ENCODE assay signal across 9 mouse cellular contexts in genomic region chr17:35187959-35188610, GRCm38 (mm10). TPM values are rescaled to one million over a fixed set of nuclear protein-coding genes. Genes with fewer than 3 reads are reported as not detected.
DNase-seq lines count a peak whose midpoint lies in the region; ATAC-seq and TF ChIP-seq lines count a peak whose summit lies in the region.
"Had no signal": no experiment of that assay in that cellular context is flagged by ENCODE, and none has a peak within 500 bp of the region (broad histone marks: within the 10 kb centered on the region; RNA-seq: fewer than 3 reads in every experiment).

Lst1 (minus strand) TSS chr17:35188439.

- DNase-seq in embryonic facial prominence, embryonic 10.5 days (ENCODE audit: low spot score), result no peak
- DNase-seq in lung, adult 2 months, result no peak
- DNase-seq in lung, postnatal 4 days, result no peak
- no peak for DNase-seq in cerebellum, adult 9-11 months

- 0 out of 2 replicates have a peak, but pooled peaks cover under 1% of the 10 kb centered on the region for H3K27me3 ChIP-seq in embryonic facial prominence, embryonic 13.5 days
- H3K27me3 ChIP-seq in embryonic facial prominence, embryonic 10.5 days (replicated peaks; ENCODE audit: low read depth, poor library complexity, severe bottlenecking), result no peaks in the 10 kb centered on the region
- H3K27me3 ChIP-seq: embryonic facial prominence, embryonic 12.5 days had no signal

- no peaks in the 10 kb centered on the region for H3K9me3 ChIP-seq in embryonic facial prominence, embryonic 13.5 days
- H3K9me3 ChIP-seq in embryonic facial prominence, embryonic 10.5 days, result no peaks in the 10 kb centered on the region
- H3K9me3 ChIP-seq: embryonic facial prominence, embryonic 12.5 days had no signal

- no peak for ATAC-seq in embryonic facial prominence, embryonic 13.5 days (ENCODE audit: insufficient number of reproducible peaks, insufficient read depth, low FRiP score, low TSS enrichment, low read depth)
- peak; percentile 47 for ATAC-seq in granulocyte monocyte progenitor cell, adult 5-6 weeks (replicated peaks; ENCODE audit: poor library complexity, severe bottlenecking)
- no peak for ATAC-seq in inflammation-experienced regulatory T-cells, adult 6 months

- H3K27ac ChIP-seq in embryonic facial prominence, embryonic 13.5 days, result peak within 1 kb of the TSS; percentile 7; the same call in 1 of the 2 replicates
- H3K27ac ChIP-seq in embryonic facial prominence, embryonic 10.5 days (replicated peaks), result no peak within 1 kb of the TSS; the same call in 1 of the 2 replicates
- peak within 1 kb of the TSS; percentile 96 for H3K27ac ChIP-seq in macrophage

- TF ChIP-seq POLR2A in lung, adult 2 months (IDR thresholded peaks at IDR 0.05; ENCODE audit: borderline replicate concordance, extremely low read depth, low read depth, low read length), result no peak

- H3K79me2 ChIP-seq in macrophage (ENCODE audit: inconsistent target), result peaks cover 30% of the 10 kb centered on the region

- WGBS in embryonic facial prominence, embryonic 13.5 days, result 76% methylated on average over 7 of the region's 7 CpGs
- 74% methylated on average over 7 of the region's 7 CpGs for WGBS in embryonic facial prominence, embryonic 10.5 days
- 71% methylated on average over 7 of the region's 7 CpGs for WGBS in lung, adult 2 months
- 8% methylated on average over 7 of the region's 7 CpGs for WGBS in macrophage (ENCODE audit: missing documents)

- peaks cover 9% of the 10 kb centered on the region for H3K4me1 ChIP-seq in embryonic facial prominence, embryonic 13.5 days
- peaks cover 25% of the 10 kb centered on the region for H3K4me1 ChIP-seq in embryonic facial prominence, embryonic 10.5 days
- peaks cover 2% of the 10 kb centered on the region; the same call in 1 of the 2 replicates for H3K4me1 ChIP-seq in lung, adult 2 months (ENCODE audit: control insufficient read depth, insufficient read depth, low read length)

- TF ChIP-seq CTCF in lung, adult 2 months (IDR thresholded peaks at IDR 0.05; ENCODE audit: insufficient read depth, low read length), result no peak

- H3K36me3 ChIP-seq in embryonic facial prominence, embryonic 13.5 days, result no peaks in the 10 kb centered on the region
- no peaks in the 10 kb centered on the region for H3K36me3 ChIP-seq in embryonic facial prominence, embryonic 10.5 days (replicated peaks)
- peaks cover 12% of the 10 kb centered on the region; the same call in 1 of the 2 replicates for H3K36me3 ChIP-seq in macrophage (ENCODE audit: inconsistent target)
- H3K36me3 ChIP-seq: embryonic facial prominence, embryonic 12.5 days had no signal

- H3K9ac ChIP-seq in embryonic facial prominence, embryonic 13.5 days, result no peak within 1 kb of the TSS
- H3K9ac ChIP-seq: embryonic facial prominence, embryonic 12.5 days had no signal

- H3K4me3 ChIP-seq in embryonic facial prominence, embryonic 13.5 days, result no peak within 1 kb of the TSS
- H3K4me3 ChIP-seq in embryonic facial prominence, embryonic 10.5 days, result no peak within 1 kb of the TSS
- H3K4me3 ChIP-seq in lung, adult 2 months (replicated peaks; ENCODE audit: extremely low read depth, low read depth, low read length), result peak within 1 kb of the TSS; percentile 2
- peak within 1 kb of the TSS; percentile 61 for H3K4me3 ChIP-seq in macrophage (ENCODE audit: inconsistent target)
- H3K4me3 ChIP-seq: embryonic facial prominence, embryonic 12.5 days had no signal

- no peak within 1 kb of the TSS for H3K4me2 ChIP-seq in embryonic facial prominence, embryonic 13.5 days

RNA-seq across cellular contexts. Expression of gene Lst1, which starts in this region (rescaled TPM):
- polyA plus RNA-seq in embryonic facial prominence, embryonic 13.5 days (2015; fragmentation: Nextera tagmentation; extraction: Ambion mirVana), result 13.1 and 16.1 TPM in 2 replicates
- polyA plus RNA-seq in embryonic facial prominence, embryonic 10.5 days (2016; fragmentation: Nextera tagmentation; extraction: Ambion mirVana), result 2.6 and 6.9 TPM in 2 replicates
- 19.7 and 37.0 TPM in 2 replicates for polyA plus RNA-seq in lung, adult 2 months (2012; rRNA removed)
- total RNA-seq in granulocyte monocyte progenitor cell, adult 5-6 weeks (2014; fragmentation: Nextera tagmentation), result 78.7 and 89.0 TPM in 2 replicates
- 55.5 and 115 TPM in 2 replicates for total RNA-seq in granulocyte monocyte progenitor cell, adult 5-6 weeks (2017)
- total RNA-seq in macrophage (2018; cell fraction: chromatin; rRNA removed), result 100 to 1,000 TPM in 3 of 26 experiments, 10 to 100 TPM in 17, 1 to 10 TPM in 6; 7.2 to 129 (median 31.9) TPM
- total RNA-seq in macrophage (2018; cell fraction: cytosol; rRNA removed), result 1,000 to 10,000 TPM in 13 of 26 experiments, 100 to 1,000 TPM in 13; 409 to 1,694 (median 933) TPM
- 100 to 1,000 TPM in 15 of 26 experiments, 10 to 100 TPM in 11; 34.2 to 556 (median 207) TPM for total RNA-seq in macrophage (2018; cell fraction: nucleus; rRNA removed)
- 322 to 615 TPM (median 449 TPM) in 3 replicates for polyA plus RNA-seq in macrophage (2018)
- 10 to 100 TPM in 1 of 3 experiments, 1 to 10 TPM in 2; 6.4 to 11.2 (median 8.8) TPM for polyA plus RNA-seq in inflammation-experienced regulatory T-cells, adult 6 months (2017; shearing (Covaris generic))

Comparison
In these comparisons a context has a peak if more than half of its experiments do, and no peak if none do; other contexts are left out.
1. H3K4me3 ChIP-seq: peak in lung, adult 2 months (single experiment) and macrophage (single experiment); none in embryonic facial prominence, embryonic 13.5 days (single experiment) and embryonic facial prominence, embryonic 10.5 days (single experiment).